Comparison of ENCODE assay signal across 8 mouse cellular contexts in the genomic region with DNA sequence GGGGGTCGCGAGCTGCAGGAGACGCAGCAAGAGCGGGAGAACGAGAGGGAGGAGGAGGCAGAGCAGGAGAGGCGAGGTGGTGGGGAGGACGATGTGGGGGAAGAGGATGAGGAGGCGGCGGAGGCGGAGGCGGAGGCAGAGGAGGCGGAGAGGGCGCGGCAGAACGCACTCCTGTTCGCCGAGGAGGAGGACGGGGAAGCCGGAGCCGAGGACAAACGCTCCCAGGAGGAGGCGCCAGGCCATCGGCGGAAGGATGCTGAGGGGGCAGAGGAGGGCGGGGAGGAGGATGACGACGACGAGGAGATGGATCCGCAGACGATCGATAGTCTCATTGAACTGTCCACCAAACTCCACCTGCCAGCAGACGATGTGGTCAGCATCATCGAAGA. TPM values are rescaled to one million over a fixed set of nuclear protein-coding genes. Genes with fewer than 3 reads are reported as not detected.
A peak's percentile ranks its signal among the peaks of the same experiment; 100 is the strongest.
DNase-seq lines count a peak whose midpoint lies in the region; ATAC-seq and TF ChIP-seq lines count a peak whose summit lies in the region.

No protein-coding gene starts in this region.

- under 1% methylated on average over 23 of the region's 33 CpGs for WGBS in hindbrain, embryonic 12.5 days
- under 1% methylated on average over 29 of the region's 33 CpGs for WGBS in limb, embryonic 15.5 days
- WGBS in neural tube, embryonic 15.5 days: under 1% methylated on average over 28 of the region's 33 CpGs

- H3K9ac ChIP-seq in ES-Bruce4 (ENCODE audit: low read depth, poor library complexity, severe bottlenecking): peak overlapping the region; percentile 54
- H3K9ac ChIP-seq in hindbrain, embryonic 12.5 days: peak overlapping the region; percentile 55
- H3K9ac ChIP-seq in limb, embryonic 15.5 days: no peak overlapping the region
- peak overlapping the region; percentile 62 for H3K9ac ChIP-seq in neural tube, embryonic 15.5 days (replicated peaks)

- ATAC-seq in hindbrain, embryonic 12.5 days (ENCODE audit: low FRiP score): 0 out of 2 replicates have a peak, but pooled peaks have one; percentile 0
- no peak for ATAC-seq in limb, embryonic 15.5 days (ENCODE audit: insufficient number of reproducible peaks, low FRiP score, low TSS enrichment, low read depth)
- ATAC-seq in neural tube, embryonic 15.5 days (ENCODE audit: low FRiP score): peak; percentile 0; the same call in 1 of the 2 replicates

- H3K4me1 ChIP-seq in ES-Bruce4 (ENCODE audit: control insufficient read depth, insufficient read depth, low read length): no peaks in the 10 kb centered on the region
- peaks cover 34% of the 10 kb centered on the region for H3K4me1 ChIP-seq in hindbrain, embryonic 12.5 days
- peaks cover 42% of the 10 kb centered on the region for H3K4me1 ChIP-seq in limb, embryonic 15.5 days
- H3K4me1 ChIP-seq in neural tube, embryonic 15.5 days: peaks cover 48% of the 10 kb centered on the region

- intact Hi-C loops in gastrocnemius, adult 2 months (cut with DNase I): no loop called here

- peak overlapping the region; percentile 100 for H3K4me2 ChIP-seq in hindbrain, embryonic 12.5 days (replicated peaks)
- peak overlapping the region; percentile 100 for H3K4me2 ChIP-seq in limb, embryonic 15.5 days
- H3K4me2 ChIP-seq in neural tube, embryonic 15.5 days: peak overlapping the region; percentile 100

- no peak for TF ChIP-seq EP300 in ES-Bruce4 (IDR thresholded peaks at IDR 0.05; ENCODE audit: insufficient read depth, low read depth, low read length)

- H3K9me3 ChIP-seq in ES-Bruce4 (replicated peaks; ENCODE audit: control insufficient read depth, insufficient read depth, low read length, poor library complexity, severe bottlenecking): no peaks in the 10 kb centered on the region
- H3K9me3 ChIP-seq in hindbrain, embryonic 12.5 days (replicated peaks): no peaks in the 10 kb centered on the region
- no peaks in the 10 kb centered on the region for H3K9me3 ChIP-seq in limb, embryonic 15.5 days
- no peaks in the 10 kb centered on the region for H3K9me3 ChIP-seq in neural tube, embryonic 15.5 days (replicated peaks)

- no peak for TF ChIP-seq CTCF in gastrocnemius, adult 2 months (IDR thresholded peaks at IDR 0.05)
- peak; percentile 7 for TF ChIP-seq CTCF in ES-Bruce4 (IDR thresholded peaks at IDR 0.05; ENCODE audit: low read depth, low read length)

- peaks cover 8% of the 10 kb centered on the region; the same call in 1 of the 2 replicates for H3K27me3 ChIP-seq in ES-Bruce4 (ENCODE audit: control insufficient read depth, insufficient read depth, low read length, poor library complexity, severe bottlenecking)
- H3K27me3 ChIP-seq in hindbrain, embryonic 12.5 days: peaks cover 69% of the 10 kb centered on the region
- peaks cover 66% of the 10 kb centered on the region for H3K27me3 ChIP-seq in limb, embryonic 15.5 days
- H3K27me3 ChIP-seq in neural tube, embryonic 15.5 days (replicated peaks): peaks cover 42% of the 10 kb centered on the region

- peak overlapping the region; percentile 69 for H3K4me3 ChIP-seq in gastrocnemius, adult 2 months
- H3K4me3 ChIP-seq in ES-Bruce4 (ENCODE audit: low read depth, low read length): peak overlapping the region; percentile 85
- H3K4me3 ChIP-seq in hindbrain, embryonic 12.5 days: peak overlapping the region; percentile 50
- H3K4me3 ChIP-seq in limb, embryonic 15.5 days: peak overlapping the region; percentile 48
- peak overlapping the region; percentile 58 for H3K4me3 ChIP-seq in neural tube, embryonic 15.5 days (replicated peaks)

- TF ChIP-seq POLR2A in ES-Bruce4 (IDR thresholded peaks at IDR 0.05; ENCODE audit: insufficient read depth, low read length): no peak

- no peak for DNase-seq in gastrocnemius, adult 2 months
- no peak for DNase-seq in gastrocnemius, adult 8-10 months (ENCODE audit: low spot score in 2 of 2)
- peak; percentile 41 for DNase-seq in embryo, embryonic 11 days
- no peak for DNase-seq in urinary bladder, postnatal 14 days (ENCODE audit: low spot score)

- H3K27ac ChIP-seq in gastrocnemius, adult 2 months: no peak overlapping the region
- no peak overlapping the region for H3K27ac ChIP-seq in ES-Bruce4 (ENCODE audit: insufficient read depth, low read length)
- H3K27ac ChIP-seq in hindbrain, embryonic 12.5 days: 0 out of 2 replicates have a peak overlapping the region, but pooled peaks have one; percentile 30
- H3K27ac ChIP-seq in limb, embryonic 15.5 days: no peak overlapping the region
- 0 out of 2 replicates have a peak overlapping the region, but pooled peaks have one; percentile 41 for H3K27ac ChIP-seq in neural tube, embryonic 15.5 days (replicated peaks)

- H3K36me3 ChIP-seq in ES-Bruce4 (ENCODE audit: control insufficient read depth, insufficient read depth, low read length, poor library complexity, severe bottlenecking): no peaks in the 10 kb centered on the region
- H3K36me3 ChIP-seq in hindbrain, embryonic 12.5 days: peaks cover 17% of the 10 kb centered on the region
- peaks cover 20% of the 10 kb centered on the region for H3K36me3 ChIP-seq in limb, embryonic 15.5 days
- peaks cover 15% of the 10 kb centered on the region for H3K36me3 ChIP-seq in neural tube, embryonic 15.5 days

RNA-seq across cellular contexts. Expression of gene Vgf, which starts 5.8 kb away (rescaled TPM):
- total RNA-seq in gastrocnemius, adult 2 months (2021): not detected
- not detected for total RNA-seq in gastrocnemius, adult 8-10 months (2022)
- polyA plus RNA-seq in ES-Bruce4 (2011; ENCODE audit: insufficient read depth, insufficient read length, low read depth, missing spikeins): 3.7 and 5.7 TPM in 2 replicates
- polyA plus RNA-seq in hindbrain, embryonic 12.5 days (2016; fragmentation: Nextera tagmentation; extraction: Ambion mirVana): 1.4 and 2.1 TPM in 2 replicates
- 0.06 and 0.09 TPM in 2 replicates for polyA plus RNA-seq in limb, embryonic 15.5 days (2015; fragmentation: Nextera tagmentation; extraction: Ambion mirVana)
- polyA plus RNA-seq in neural tube, embryonic 15.5 days (2015; fragmentation: Nextera tagmentation; extraction: Ambion mirVana): 12.3 and 14.0 TPM in 2 replicates

RNA-seq across cellular contexts. Expression of gene Ap1s1, which starts 13.9 kb away (rescaled TPM):
- 10 to 100 TPM; 12.4 to 19.2 TPM for total RNA-seq in gastrocnemius, adult 2 months (2021)
- total RNA-seq in gastrocnemius, adult 8-10 months (2022): 10 to 100 TPM; 15.4 to 22.0 (median 17.8) TPM
- 68.6 and 78.9 TPM in 2 replicates for polyA plus RNA-seq in ES-Bruce4 (2011; ENCODE audit: insufficient read depth, insufficient read length, low read depth, missing spikeins)
- 183 and 186 TPM in 2 replicates for polyA plus RNA-seq in hindbrain, embryonic 12.5 days (2016; fragmentation: Nextera tagmentation; extraction: Ambion mirVana)
- 161 and 178 TPM in 2 replicates for polyA plus RNA-seq in limb, embryonic 15.5 days (2015; fragmentation: Nextera tagmentation; extraction: Ambion mirVana)
- polyA plus RNA-seq in neural tube, embryonic 15.5 days (2015; fragmentation: Nextera tagmentation; extraction: Ambion mirVana): 209 and 222 TPM in 2 replicates

RNA-seq across cellular contexts. Expression of gene Serpine1, which starts 40.0 kb away (rescaled TPM):
- 1 to 10 TPM; 2.5 to 2.8 TPM for total RNA-seq in gastrocnemius, adult 2 months (2021)
- total RNA-seq in gastrocnemius, adult 8-10 months (2022): 1 to 10 TPM; 1.8 to 7.5 (median 6.2) TPM
- 32.8 and 33.4 TPM in 2 replicates for polyA plus RNA-seq in ES-Bruce4 (2011; ENCODE audit: insufficient read depth, insufficient read length, low read depth, missing spikeins)
- 0.10 TPM in 1 of 2 replicates, not detected in the other for polyA plus RNA-seq in hindbrain, embryonic 12.5 days (2016; fragmentation: Nextera tagmentation; extraction: Ambion mirVana)
- polyA plus RNA-seq in limb, embryonic 15.5 days (2015; fragmentation: Nextera tagmentation; extraction: Ambion mirVana): 0.52 and 0.65 TPM in 2 replicates
- 0.23 and 0.26 TPM in 2 replicates for polyA plus RNA-seq in neural tube, embryonic 15.5 days (2015; fragmentation: Nextera tagmentation; extraction: Ambion mirVana)

RNA-seq across cellular contexts. Expression of gene Znhit1, which starts 44.2 kb away (rescaled TPM):
- total RNA-seq in gastrocnemius, adult 2 months (2021): 10 to 100 TPM; 61.2 to 79.6 TPM
- total RNA-seq in gastrocnemius, adult 8-10 months (2022): 10 to 100 TPM; 62.4 to 85.5 (median 72.4) TPM
- polyA plus RNA-seq in ES-Bruce4 (2011; ENCODE audit: insufficient read depth, insufficient read length, low read depth, missing spikeins): 26.6 and 27.0 TPM in 2 replicates
- polyA plus RNA-seq in hindbrain, embryonic 12.5 days (2016; fragmentation: Nextera tagmentation; extraction: Ambion mirVana): 101 and 103 TPM in 2 replicates
- 96.7 and 106 TPM in 2 replicates for polyA plus RNA-seq in limb, embryonic 15.5 days (2015; fragmentation: Nextera tagmentation; extraction: Ambion mirVana)
- 126 and 137 TPM in 2 replicates for polyA plus RNA-seq in neural tube, embryonic 15.5 days (2015; fragmentation: Nextera tagmentation; extraction: Ambion mirVana)

RNA-seq across cellular contexts. Expression of gene Plod3, which starts 45.2 kb away (rescaled TPM):
- 10 to 100 TPM; 15.2 to 20.6 TPM for total RNA-seq in gastrocnemius, adult 2 months (2021)
- 10 to 100 TPM; 15.9 to 18.1 (median 17.0) TPM for total RNA-seq in gastrocnemius, adult 8-10 months (2022)
- polyA plus RNA-seq in ES-Bruce4 (2011; ENCODE audit: insufficient read depth, insufficient read length, low read depth, missing spikeins): 29.3 and 33.9 TPM in 2 replicates
- 43.3 and 44.7 TPM in 2 replicates for polyA plus RNA-seq in hindbrain, embryonic 12.5 days (2016; fragmentation: Nextera tagmentation; extraction: Ambion mirVana)
- polyA plus RNA-seq in limb, embryonic 15.5 days (2015; fragmentation: Nextera tagmentation; extraction: Ambion mirVana): 61.4 and 73.5 TPM in 2 replicates
- polyA plus RNA-seq in neural tube, embryonic 15.5 days (2015; fragmentation: Nextera tagmentation; extraction: Ambion mirVana): 36.4 and 39.0 TPM in 2 replicates

Comparison
In these comparisons a context has a peak if more than half of its experiments do, and no peak if none do; other contexts are left out.
1. H3K27ac ChIP-seq: peak in hindbrain, embryonic 12.5 days (single experiment) and neural tube, embryonic 15.5 days (single experiment); none in gastrocnemius, adult 2 months (single experiment), ES-Bruce4 (single experiment) and limb, embryonic 15.5 days (single experiment).
2. RNA of gene Serpine1, which starts 40.0 kb away (polyA plus RNA-seq): 32.8 to 33.4 TPM in ES-Bruce4; 0.52 to 0.65 TPM in limb, embryonic 15.5 days, 0.23 to 0.26 TPM in neural tube, embryonic 15.5 days and 0.10 TPM in hindbrain, embryonic 12.5 days; every median in the first group is over 10 times any median in the second.
3. Peak in every context shown above with its lines, with median percentiles within 50 percentile points of each other: H3K4me3 ChIP-seq and H3K4me2 ChIP-seq.